12 mouse cellular contexts compared by ENCODE assay signal in genomic region chr10:26710458-26711011, GRCm38 (mm10). TPM values are rescaled to one million over a fixed set of nuclear protein-coding genes. Genes with fewer than 3 reads are reported as not detected.
DNase-seq lines count a peak whose midpoint lies in the region; ATAC-seq and TF ChIP-seq lines count a peak whose summit lies in the region.
"Had no signal": no experiment of that assay in that cellular context is flagged by ENCODE, and none has a peak within 500 bp of the region (broad histone marks: within the 10 kb centered on the region; RNA-seq: fewer than 3 reads in every experiment).

No protein-coding gene starts in this region.

- H3K4me3 ChIP-seq in midbrain, embryonic 12.5 days = no peak overlapping the region
- H3K4me3 ChIP-seq in midbrain, embryonic 14.5 days (replicated peaks; ENCODE audit: low read depth, low read length) = no peak overlapping the region
- no peak overlapping the region for H3K4me3 ChIP-seq in forebrain, postnatal 0 days (ENCODE audit: low read depth, low read length)
- no peak overlapping the region for H3K4me3 ChIP-seq in hindbrain, postnatal 0 days (ENCODE audit: low read length)
- H3K4me3 ChIP-seq in neural tube, embryonic 14.5 days (ENCODE audit: low read depth, low read length) = no peak overlapping the region
- H3K4me3 ChIP-seq in heart, embryonic 11.5 days (ENCODE audit: low read depth, low read length) = no peak overlapping the region
- H3K4me3 ChIP-seq: heart, embryonic 12.5 days; limb, embryonic 13.5 days; liver, embryonic 15.5 days had no signal

- H3K36me3 ChIP-seq in midbrain, embryonic 12.5 days = no peaks in the 10 kb centered on the region
- no peaks in the 10 kb centered on the region for H3K36me3 ChIP-seq in midbrain, embryonic 14.5 days (ENCODE audit: control insufficient read depth, insufficient read depth, low read length)
- H3K36me3 ChIP-seq in forebrain, postnatal 0 days (ENCODE audit: insufficient read depth) = no peaks in the 10 kb centered on the region
- no peaks in the 10 kb centered on the region; the same call in 1 of the 2 replicates for H3K36me3 ChIP-seq in hindbrain, postnatal 0 days (ENCODE audit: insufficient read depth, low read length)
- no peaks in the 10 kb centered on the region for H3K36me3 ChIP-seq in neural tube, embryonic 14.5 days (ENCODE audit: control insufficient read depth, insufficient read depth, low read length)
- H3K36me3 ChIP-seq in heart, embryonic 11.5 days (ENCODE audit: control insufficient read depth, insufficient read depth, low read length) = no peaks in the 10 kb centered on the region
- H3K36me3 ChIP-seq: heart, embryonic 12.5 days; limb, embryonic 13.5 days; liver, embryonic 15.5 days had no signal

- no peaks in the 10 kb centered on the region for H3K4me1 ChIP-seq in midbrain, embryonic 12.5 days
- no peaks in the 10 kb centered on the region for H3K4me1 ChIP-seq in midbrain, embryonic 14.5 days (ENCODE audit: control insufficient read depth, insufficient read depth, low read length)
- no peaks in the 10 kb centered on the region for H3K4me1 ChIP-seq in forebrain, postnatal 0 days (ENCODE audit: insufficient read depth)
- H3K4me1 ChIP-seq in hindbrain, postnatal 0 days (ENCODE audit: insufficient read depth, low read length) = no peaks in the 10 kb centered on the region
- H3K4me1 ChIP-seq in neural tube, embryonic 14.5 days (ENCODE audit: control insufficient read depth, insufficient read depth, low read length) = no peaks in the 10 kb centered on the region
- no peaks in the 10 kb centered on the region for H3K4me1 ChIP-seq in heart, embryonic 11.5 days (ENCODE audit: control insufficient read depth, insufficient read depth, low read length)
- H3K4me1 ChIP-seq: heart, embryonic 12.5 days; liver, embryonic 15.5 days had no signal

- ATAC-seq in midbrain, embryonic 12.5 days (ENCODE audit: low FRiP score, low read depth) = peak; percentile 50
- ATAC-seq in midbrain, embryonic 14.5 days (ENCODE audit: low FRiP score, low TSS enrichment) = no peak
- ATAC-seq in forebrain, postnatal 0 days = peak; percentile 52
- ATAC-seq in hindbrain, postnatal 0 days = peak; percentile 24; the same call in 1 of the 2 replicates
- peak; percentile 45 for ATAC-seq in neural tube, embryonic 14.5 days (ENCODE audit: low read depth)
- no peak for ATAC-seq in heart, embryonic 11.5 days (replicated peaks; ENCODE audit: insufficient number of reproducible peaks, low FRiP score, low TSS enrichment)
- ATAC-seq: lung, postnatal 0 days had no signal

- no peak for DNase-seq in midbrain, embryonic 14.5 days
- DNase-seq in forebrain, postnatal 0 days = peak; percentile 21
- DNase-seq in hindbrain, postnatal 0 days (ENCODE audit: low spot score) = no peak
- DNase-seq in liver = no peak
- DNase-seq in embryo, embryonic 10.5 days (ENCODE audit: low spot score) = no peak

- H3K9me3 ChIP-seq in midbrain, embryonic 12.5 days = no peaks in the 10 kb centered on the region
- peaks cover 4% of the 10 kb centered on the region for H3K9me3 ChIP-seq in midbrain, embryonic 14.5 days (ENCODE audit: control insufficient read depth, low read length)
- no peaks in the 10 kb centered on the region for H3K9me3 ChIP-seq in forebrain, postnatal 0 days (ENCODE audit: low read length)
- no peaks in the 10 kb centered on the region for H3K9me3 ChIP-seq in hindbrain, postnatal 0 days (ENCODE audit: low read length)
- H3K9me3 ChIP-seq in neural tube, embryonic 14.5 days (ENCODE audit: control insufficient read depth, low read length) = no peaks in the 10 kb centered on the region
- H3K9me3 ChIP-seq in heart, embryonic 11.5 days (replicated peaks; ENCODE audit: control insufficient read depth, low read length) = no peaks in the 10 kb centered on the region
- H3K9me3 ChIP-seq: heart, embryonic 12.5 days; limb, embryonic 13.5 days; liver, embryonic 15.5 days had no signal

- no peak overlapping the region for H3K9ac ChIP-seq in midbrain, embryonic 12.5 days (replicated peaks)
- H3K9ac ChIP-seq in midbrain, embryonic 14.5 days (replicated peaks; ENCODE audit: low read length) = no peak overlapping the region
- H3K9ac ChIP-seq in forebrain, postnatal 0 days = no peak overlapping the region
- H3K9ac ChIP-seq in hindbrain, postnatal 0 days (replicated peaks; ENCODE audit: low read length) = no peak overlapping the region
- H3K9ac ChIP-seq in neural tube, embryonic 14.5 days (replicated peaks; ENCODE audit: low read depth, low read length) = no peak overlapping the region
- H3K9ac ChIP-seq in heart, embryonic 11.5 days (ENCODE audit: low read depth, low read length) = no peak overlapping the region
- H3K9ac ChIP-seq: heart, embryonic 12.5 days; limb, embryonic 13.5 days; liver, embryonic 15.5 days had no signal

- TF ChIP-seq CTCF in forebrain, postnatal 0 days (IDR thresholded peaks at IDR 0.05; ENCODE audit: low read depth) = no peak
- TF ChIP-seq CTCF in hindbrain, postnatal 0 days (IDR thresholded peaks at IDR 0.05; ENCODE audit: low read depth) = no peak

- no peaks in the 10 kb centered on the region for H3K27me3 ChIP-seq in midbrain, embryonic 12.5 days
- H3K27me3 ChIP-seq in midbrain, embryonic 14.5 days (ENCODE audit: control insufficient read depth, insufficient read depth, low read length) = no peaks in the 10 kb centered on the region
- H3K27me3 ChIP-seq in forebrain, postnatal 0 days (ENCODE audit: insufficient read depth, low read length) = no peaks in the 10 kb centered on the region
- H3K27me3 ChIP-seq in hindbrain, postnatal 0 days (ENCODE audit: insufficient read depth, low read length) = no peaks in the 10 kb centered on the region
- H3K27me3 ChIP-seq in neural tube, embryonic 14.5 days (ENCODE audit: control insufficient read depth, insufficient read depth, low read length) = no peaks in the 10 kb centered on the region
- no peaks in the 10 kb centered on the region for H3K27me3 ChIP-seq in heart, embryonic 11.5 days (ENCODE audit: control insufficient read depth, insufficient read depth, low read length)
- H3K27me3 ChIP-seq: heart, embryonic 12.5 days; limb, embryonic 13.5 days; liver, embryonic 15.5 days had no signal

- no peak overlapping the region for H3K4me2 ChIP-seq in midbrain, embryonic 12.5 days (replicated peaks)
- no peak overlapping the region for H3K4me2 ChIP-seq in midbrain, embryonic 14.5 days (ENCODE audit: low read length)
- H3K4me2 ChIP-seq in forebrain, postnatal 0 days (ENCODE audit: low read depth) = no peak overlapping the region
- H3K4me2 ChIP-seq in hindbrain, postnatal 0 days (ENCODE audit: low read depth, low read length) = no peak overlapping the region
- no peak overlapping the region for H3K4me2 ChIP-seq in neural tube, embryonic 14.5 days (ENCODE audit: low read depth, low read length)
- no peak overlapping the region for H3K4me2 ChIP-seq in heart, embryonic 11.5 days
- H3K4me2 ChIP-seq: heart, embryonic 12.5 days; limb, embryonic 13.5 days; liver, embryonic 15.5 days had no signal

- WGBS in midbrain, embryonic 12.5 days = 93% methylated on average over 7 of the region's 7 CpGs
- 95% methylated on average over 7 of the region's 7 CpGs for WGBS in midbrain, embryonic 14.5 days
- WGBS in forebrain, postnatal 0 days = 91% methylated on average over 7 of the region's 7 CpGs
- 94% methylated on average over 7 of the region's 7 CpGs for whole genome bisulfite sequencing in hindbrain, postnatal 0 days
- WGBS in neural tube, embryonic 14.5 days = 94% methylated on average over 7 of the region's 7 CpGs
- WGBS in heart, embryonic 11.5 days (ENCODE audit: insufficient replicate concordance) = 85% methylated on average over 7 of the region's 7 CpGs

- no peak overlapping the region for H3K27ac ChIP-seq in midbrain, embryonic 12.5 days (replicated peaks)
- H3K27ac ChIP-seq in midbrain, embryonic 14.5 days (replicated peaks; ENCODE audit: low read depth, low read length) = no peak overlapping the region
- peak overlapping the region; percentile 41; the same call in 1 of the 2 replicates for H3K27ac ChIP-seq in forebrain, postnatal 0 days (ENCODE audit: low read depth, low read length)
- H3K27ac ChIP-seq in hindbrain, postnatal 0 days = peak overlapping the region; percentile 36; the same call in 1 of the 2 replicates
- no peak overlapping the region for H3K27ac ChIP-seq in neural tube, embryonic 14.5 days (ENCODE audit: low read depth, low read length)
- no peak overlapping the region for H3K27ac ChIP-seq in heart, embryonic 11.5 days (ENCODE audit: low read depth, low read length)
- H3K27ac ChIP-seq: limb, embryonic 13.5 days; liver, embryonic 15.5 days had no signal

RNA-seq across cellular contexts. Expression of gene Arhgap18, which starts 42.7 kb away (rescaled TPM):
- polyA plus RNA-seq in midbrain, embryonic 12.5 days (2016; fragmentation: Nextera tagmentation; extraction: Ambion mirVana) = 17.8 and 18.2 TPM in 2 replicates
- 14.2 and 15.9 TPM in 2 replicates for polyA plus RNA-seq in midbrain, embryonic 14.5 days (2014; fragmentation: Nextera tagmentation; extraction: Ambion mirVana)
- 11.3 and 13.1 TPM in 2 replicates for total RNA-seq in forebrain, postnatal 0 days (2014; rRNA removed)
- 7.6 and 9.1 TPM in 2 replicates for polyA plus RNA-seq in forebrain, postnatal 0 days (2015; fragmentation: Nextera tagmentation; extraction: Ambion mirVana)
- total RNA-seq in hindbrain, postnatal 0 days (2014; rRNA removed) = 4.2 and 5.3 TPM in 2 replicates
- polyA plus RNA-seq in hindbrain, postnatal 0 days (2015; fragmentation: Nextera tagmentation; extraction: Ambion mirVana) = 8.3 and 9.4 TPM in 2 replicates
- polyA plus RNA-seq in neural tube, embryonic 14.5 days (2014; fragmentation: Nextera tagmentation; extraction: Ambion mirVana) = 10.0 and 11.6 TPM in 2 replicates
- polyA plus RNA-seq in heart, embryonic 11.5 days (2014; fragmentation: Nextera tagmentation; extraction: Ambion mirVana) = 25.8 and 31.0 TPM in 2 replicates

Comparison
In these comparisons a context has a peak if more than half of its experiments do, and no peak if none do; other contexts are left out.
1. ATAC-seq: peak in midbrain, embryonic 12.5 days (single experiment), forebrain, postnatal 0 days (single experiment), hindbrain, postnatal 0 days (single experiment) and neural tube, embryonic 14.5 days (single experiment); none in midbrain, embryonic 14.5 days (single experiment) and heart, embryonic 11.5 days (single experiment).
2. H3K27ac ChIP-seq: peak in forebrain, postnatal 0 days (single experiment) and hindbrain, postnatal 0 days (single experiment); none in midbrain, embryonic 12.5 days (single experiment), midbrain, embryonic 14.5 days (single experiment), neural tube, embryonic 14.5 days (single experiment) and heart, embryonic 11.5 days (single experiment).